Mouse (Mus musculus) lung, postnatal 10 days (tissue): ENCODE measurements at regions not wholly inside any gene's neighbourhood (a gene's known extent, or its start where the extent isn't known, plus 50 kb on each side); places are given as distances from the start of the nearest gene placed in this dataset.

ENCODE experiments used
- DNase-seq: peaks from one replicate; pipeline ENCODE4 v3.0.0; 2021

GRCm38 (mm10) chr6:47354515-47354914, 98.7 kb upstream of the Cul1 start:
- no peak for DNase-seq

GRCm38 (mm10) chr6:47355500-47355899, 97.7 kb upstream of the Cul1 start:
- DNase-seq: no peak

- DNase-seq: no peak
Observed at GRCm38 (mm10) chr6:47356500-47356899, 96.7 kb upstream of the Cul1 start.

- DNase-seq: peak; percentile 53
Observed at GRCm38 (mm10) chr6:47358686-47359085, 94.5 kb upstream of the Cul1 start.

GRCm38 (mm10) chr6:47364002-47364401, 89.2 kb upstream of the Cul1 start:
- DNase-seq: no peak

GRCm38 (mm10) chr6:47364556-47364955, 88.6 kb upstream of the Cul1 start:
- DNase-seq: no peak

- DNase-seq: peak; percentile 39
Observed at GRCm38 (mm10) chr6:47365651-47366645, 87.2 kb upstream of the Cul1 start.

GRCm38 (mm10) chr6:47367461-47367860, 85.7 kb upstream of the Cul1 start:
- DNase-seq: no peak

GRCm38 (mm10) chr6:47375705-47376104, 77.5 kb upstream of the Cul1 start:
- DNase-seq: no peak

- no peak for DNase-seq
Observed at GRCm38 (mm10) chr6:47381451-47381850, 71.7 kb upstream of the Cul1 start.

- DNase-seq: no peak
Observed at GRCm38 (mm10) chr6:47386550-47386949, 66.6 kb upstream of the Cul1 start.

GRCm38 (mm10) chr6:47389908-47390307, 63.3 kb upstream of the Cul1 start:
- no peak for DNase-seq

GRCm38 (mm10) chr6:47390436-47391002, 62.7 kb upstream of the Cul1 start:
- DNase-seq: peak; percentile 51

GRCm38 (mm10) chr6:47391014-47391802, 62.0 kb upstream of the Cul1 start:
- no peak for DNase-seq

- peak; percentile 63 for DNase-seq
Observed at GRCm38 (mm10) chr6:47395465-47396337, 57.5 kb upstream of the Cul1 start.
